Mouse (Mus musculus): ENCODE data around the gene Ruvbl2.
A peak's percentile ranks its signal among the peaks of the same experiment; 100 is the strongest.
"Not testable (repeated sequence)": the region's sequence is repeated elsewhere in the genome, so short reads cannot be mapped to it uniquely, and the experiment has no call there.

Gene Ruvbl2

DNA sequence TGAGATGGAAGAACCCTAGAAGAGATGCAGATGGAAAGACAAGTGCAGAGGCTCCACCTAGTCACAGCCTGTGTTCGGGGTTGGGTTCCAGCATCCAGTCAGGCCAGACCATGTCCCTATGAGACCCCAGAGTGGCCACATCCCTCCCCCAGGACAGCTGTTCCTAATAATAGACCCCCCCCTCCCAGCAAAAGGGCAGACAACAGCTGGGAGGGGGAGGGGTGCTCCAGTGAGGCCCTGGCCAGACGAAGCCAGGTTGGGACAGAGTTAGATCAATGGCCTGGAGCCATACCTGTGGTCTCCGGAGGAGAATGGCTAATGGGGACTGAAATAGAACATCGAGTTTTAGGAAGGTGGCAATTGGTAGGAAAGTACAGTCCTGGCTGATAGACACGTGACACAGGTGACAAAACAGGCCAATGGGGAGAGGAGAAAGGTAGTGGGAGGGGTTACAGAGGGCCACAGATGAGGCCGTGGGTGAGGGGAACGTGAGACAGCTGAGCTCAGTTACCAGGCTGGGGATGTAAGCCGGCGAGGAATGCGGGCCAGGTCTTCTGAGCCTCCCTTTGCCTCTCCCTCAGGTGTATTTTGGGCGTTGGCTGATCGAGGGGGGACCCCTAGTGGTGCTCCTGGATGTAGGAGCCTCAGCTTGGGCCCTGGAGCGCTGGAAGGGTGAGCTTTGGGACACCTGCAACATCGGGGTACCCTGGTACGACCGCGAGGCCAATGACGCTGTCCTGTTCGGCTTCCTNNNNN is at the start of gene Ruvbl2:
Gene Ruvbl2 (minus strand): TSS at position 576 of the 756 bp plus-strand sequence.
- no peak for ATAC-seq (ENCODE audit: insufficient number of reproducible peaks, low FRiP score, low TSS enrichment)

DNA sequence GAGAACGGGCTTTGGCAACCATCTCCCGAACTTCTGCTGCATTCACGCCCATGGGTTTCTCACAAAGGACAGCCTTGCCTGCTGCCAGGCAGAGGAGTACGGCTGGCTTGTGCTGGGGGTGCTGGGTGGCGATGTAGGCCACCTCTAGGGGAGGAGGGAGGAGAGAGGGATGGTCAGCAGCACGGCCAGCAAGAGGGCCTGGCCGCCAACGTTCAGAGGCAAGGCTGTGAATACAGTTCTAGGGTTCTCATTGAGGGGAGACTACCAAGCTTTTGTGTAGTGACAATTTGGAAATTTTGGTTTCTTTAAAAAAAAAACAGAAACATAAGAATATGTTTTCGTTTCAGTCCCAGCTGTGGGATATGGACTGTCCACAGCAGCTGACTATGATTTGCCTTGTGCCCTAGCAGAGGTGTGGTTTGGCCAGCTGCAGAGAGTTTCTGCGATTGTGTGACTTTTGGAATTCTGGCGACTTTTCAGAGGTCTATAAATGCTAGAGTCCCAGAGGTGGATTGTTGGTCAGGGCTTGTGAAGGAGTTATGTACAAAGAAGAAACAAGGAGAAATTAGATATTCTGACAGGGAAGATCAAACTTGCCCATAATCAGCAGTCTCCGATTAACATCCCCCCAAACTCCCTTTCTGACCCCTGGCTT is 49.0 kb upstream of the Ruvbl2 start, which contains the start of gene Gm45808:
Gene Gm45808 (minus strand): TSS at position 51 of the 655 bp plus-strand sequence.
- no peak for ATAC-seq (ENCODE audit: insufficient number of reproducible peaks, low FRiP score, low TSS enrichment)

DNA sequence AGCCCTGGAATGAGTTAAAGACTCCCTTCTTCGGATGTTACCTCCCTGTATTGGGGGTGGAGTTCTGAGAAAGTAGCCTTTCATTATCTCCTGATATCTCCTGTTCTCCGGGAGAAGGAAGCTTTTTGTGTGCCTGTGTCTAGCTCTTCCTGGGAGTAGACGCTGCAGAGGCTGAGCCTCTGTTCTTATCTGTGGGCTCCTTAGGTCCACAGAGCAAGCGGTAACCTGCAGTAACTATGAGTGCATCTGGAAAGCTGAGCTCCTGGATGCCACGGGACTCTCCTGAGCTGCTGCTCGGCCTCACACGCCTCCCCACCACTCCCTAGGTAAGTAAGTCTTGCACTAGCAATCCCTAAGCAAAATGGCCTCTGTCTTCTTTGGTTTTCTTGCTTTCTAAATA is 48.3 kb upstream of the Ruvbl2 start:
- ATAC-seq (ENCODE audit: insufficient number of reproducible peaks, low FRiP score, low TSS enrichment), result no peak

DNA sequence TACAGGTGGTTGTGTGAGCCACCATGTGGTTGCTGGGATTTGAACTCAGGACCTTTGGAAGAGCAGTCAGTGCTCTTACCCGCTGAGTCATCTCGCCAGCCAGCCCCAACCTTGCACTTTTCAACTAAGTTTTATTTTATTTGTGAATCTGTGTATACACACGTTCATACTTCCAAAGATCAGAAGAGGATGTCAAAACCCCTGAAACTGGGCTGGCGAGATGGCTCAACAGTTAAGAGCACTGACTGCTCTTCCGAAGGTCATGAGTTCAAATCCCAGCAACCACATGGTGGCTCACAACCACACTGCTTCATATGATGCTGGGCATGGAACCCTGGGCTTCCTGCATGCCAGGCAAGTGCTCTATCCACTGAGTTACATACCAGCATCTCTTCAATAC is 47.1 kb upstream of the Ruvbl2 start:
- ATAC-seq (ENCODE audit: insufficient number of reproducible peaks, low FRiP score, low TSS enrichment), result not testable (repeated sequence)

GRCm38 (mm10) chr7:45482166-45482565 is 44.3 kb upstream of the Ruvbl2 start:
- no peak for ATAC-seq (ENCODE audit: insufficient number of reproducible peaks, low FRiP score, low TSS enrichment)

GRCm38 (mm10) chr7:45481374-45481927 is 43.6 kb upstream of the Ruvbl2 start, which contains the start of gene Tulp2:
Tulp2 (plus strand) TSS chr7:45481877.
- no peak; the same call in 1 of the 2 replicates for ATAC-seq (ENCODE audit: insufficient number of reproducible peaks, low FRiP score, low TSS enrichment)

DNA sequence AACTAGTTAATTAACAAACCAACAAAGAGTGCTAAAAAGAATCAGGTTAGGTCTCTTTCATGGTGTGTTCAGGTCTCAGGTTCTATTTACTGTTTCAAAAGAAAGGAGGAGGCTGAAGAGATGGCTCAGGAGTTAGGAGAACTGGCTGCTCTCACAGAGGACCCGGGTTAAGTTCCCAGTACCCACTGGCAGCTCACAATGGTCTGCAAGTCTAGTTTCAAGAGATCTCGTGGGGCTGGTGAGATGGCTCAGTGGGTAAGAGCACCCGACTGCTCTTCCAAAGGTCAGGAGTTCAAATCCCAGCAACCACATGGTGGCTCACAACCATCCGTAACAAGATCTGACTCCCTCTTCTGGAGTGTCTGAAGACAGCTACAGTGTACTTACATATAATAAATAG is 42.4 kb upstream of the Ruvbl2 start:
- ATAC-seq (ENCODE audit: insufficient number of reproducible peaks, low FRiP score, low TSS enrichment), result not testable (repeated sequence)

GRCm38 (mm10) chr7:45478774-45479173 is 40.9 kb upstream of the Ruvbl2 start:
- ATAC-seq (ENCODE audit: insufficient number of reproducible peaks, low FRiP score, low TSS enrichment), result no peak

GRCm38 (mm10) chr7:45477003-45477402 is 39.1 kb upstream of the Ruvbl2 start:
- no peak; the same call in 1 of the 2 replicates for ATAC-seq (ENCODE audit: insufficient number of reproducible peaks, low FRiP score, low TSS enrichment)

DNA sequence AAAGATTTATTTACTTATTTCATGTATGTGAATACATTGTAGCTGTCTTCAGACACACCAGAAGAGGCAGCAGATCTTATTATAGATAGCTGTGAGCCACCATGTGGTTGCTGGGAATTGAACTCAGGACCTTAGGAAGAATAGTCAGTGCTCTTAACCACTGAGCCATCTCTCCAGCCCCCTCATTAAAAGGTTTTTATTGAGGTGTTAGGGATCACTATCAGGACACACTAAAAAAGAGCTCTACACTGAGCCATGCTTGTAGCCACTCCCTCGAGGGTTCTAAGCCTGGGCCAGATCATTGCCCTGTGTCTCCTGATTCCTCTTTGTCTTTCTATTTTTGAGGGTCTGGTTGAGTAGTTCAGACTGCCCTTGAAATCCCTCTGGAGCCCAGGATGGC is 38.6 kb upstream of the Ruvbl2 start:
- ATAC-seq (ENCODE audit: insufficient number of reproducible peaks, low FRiP score, low TSS enrichment), result no peak

DNA sequence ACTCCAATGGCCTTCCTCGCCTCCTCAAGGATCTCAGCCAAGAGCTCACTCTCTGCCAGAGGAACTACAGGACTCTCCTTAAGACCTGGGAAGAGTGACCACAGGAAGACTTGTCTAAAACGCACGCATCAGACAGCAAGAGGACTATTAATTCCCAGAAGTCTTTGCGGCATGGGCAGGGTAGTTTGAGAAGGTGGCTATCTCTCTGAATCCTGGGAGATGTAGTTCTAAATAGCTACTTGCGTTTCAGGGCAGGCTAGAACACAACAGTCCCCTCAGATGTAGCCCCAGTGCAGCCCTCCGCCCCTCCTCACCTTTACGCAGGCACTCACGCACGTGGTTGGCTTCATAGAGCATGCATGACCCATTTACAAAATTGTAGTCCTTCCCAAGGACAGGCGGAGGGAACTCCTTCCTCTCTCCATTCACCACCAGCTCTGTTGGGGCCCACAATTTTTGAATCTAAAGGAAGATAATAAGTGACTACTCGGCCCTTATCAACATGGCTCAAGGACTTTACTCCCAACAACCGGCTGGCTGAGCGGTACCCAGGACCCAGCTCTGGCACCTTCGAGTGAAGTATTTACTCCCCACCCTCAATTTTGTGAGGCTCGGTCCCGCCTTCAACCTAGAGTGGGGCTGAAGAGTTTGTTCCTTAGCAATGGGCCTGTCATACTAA is 37.5 kb upstream of the Ruvbl2 start:
- peak; percentile 56; the same call in 1 of the 2 replicates for ATAC-seq (ENCODE audit: insufficient number of reproducible peaks, low FRiP score, low TSS enrichment)

GRCm38 (mm10) chr7:45470869-45471268 is 33.0 kb upstream of the Ruvbl2 start:
- no peak for ATAC-seq (ENCODE audit: insufficient number of reproducible peaks, low FRiP score, low TSS enrichment)

DNA sequence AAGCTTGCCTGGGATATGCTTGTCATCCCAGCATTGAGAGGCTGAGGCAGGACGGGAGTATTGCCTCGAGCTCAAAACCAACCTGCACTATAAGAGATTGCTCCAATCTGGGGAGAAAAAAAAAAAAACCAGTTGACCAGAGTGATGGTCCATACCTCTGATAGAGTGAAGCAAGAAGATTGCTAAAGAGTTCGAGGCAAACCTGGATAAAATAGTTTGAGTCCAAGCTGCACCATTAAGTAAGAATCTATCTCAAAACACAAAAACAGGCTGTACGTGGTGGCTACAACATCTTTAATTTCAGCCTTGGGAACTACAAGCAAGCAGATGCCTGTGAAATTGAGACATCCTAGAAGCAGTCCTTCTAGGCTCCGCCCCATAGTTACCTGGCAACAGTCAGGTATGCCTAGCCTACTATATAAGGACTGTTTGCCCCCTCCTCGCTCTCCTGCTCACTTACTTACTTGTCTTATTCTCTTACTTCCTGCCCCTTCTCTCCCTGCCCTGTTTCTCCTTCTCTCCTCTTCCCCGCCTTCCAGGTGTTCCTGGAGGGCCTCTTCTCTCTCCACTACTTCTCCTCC is 29.3 kb upstream of the Ruvbl2 start:
- ATAC-seq (ENCODE audit: insufficient number of reproducible peaks, low FRiP score, low TSS enrichment), result 0 out of 2 replicates have a peak, but pooled peaks have one; percentile 45

GRCm38 (mm10) chr7:45466283-45467089 is 28.6 kb upstream of the Ruvbl2 start, which contains the start of gene Bax:
Bax (minus strand) TSS chr7:45466898.
- peak; percentile 59; the same call in 1 of the 2 replicates for ATAC-seq (ENCODE audit: insufficient number of reproducible peaks, low FRiP score, low TSS enrichment)

DNA sequence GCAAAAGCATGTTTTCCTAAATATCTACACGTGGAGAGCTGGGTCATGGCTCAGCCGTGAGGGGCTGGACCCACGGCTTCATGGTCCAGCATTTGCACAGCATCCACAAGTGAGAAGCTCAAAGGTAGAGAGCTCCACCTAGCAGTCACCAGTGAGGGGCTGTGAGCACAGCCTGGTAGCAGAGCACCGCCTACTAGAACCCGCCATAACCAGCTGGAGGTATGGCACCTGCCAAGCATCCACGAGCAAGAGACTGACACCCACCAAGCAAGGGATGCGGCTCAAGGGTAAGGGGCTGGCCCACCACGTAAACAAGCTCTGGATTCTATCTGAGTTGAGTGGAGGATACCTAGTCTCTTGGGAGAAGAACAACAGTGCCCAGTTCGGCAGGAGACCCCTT is 27.7 kb upstream of the Ruvbl2 start:
- no peak for ATAC-seq (ENCODE audit: insufficient number of reproducible peaks, low FRiP score, low TSS enrichment)

- no peak for ATAC-seq (ENCODE audit: insufficient number of reproducible peaks, low FRiP score, low TSS enrichment)
These were observed 27.2 kb upstream of the Ruvbl2 start for GRCm38 (mm10) chr7:45465112-45465511.

- no peak for ATAC-seq (ENCODE audit: insufficient number of reproducible peaks, low FRiP score, low TSS enrichment)
These were observed 26.3 kb upstream of the Ruvbl2 start for GRCm38 (mm10) chr7:45463987-45464778.

DNA sequence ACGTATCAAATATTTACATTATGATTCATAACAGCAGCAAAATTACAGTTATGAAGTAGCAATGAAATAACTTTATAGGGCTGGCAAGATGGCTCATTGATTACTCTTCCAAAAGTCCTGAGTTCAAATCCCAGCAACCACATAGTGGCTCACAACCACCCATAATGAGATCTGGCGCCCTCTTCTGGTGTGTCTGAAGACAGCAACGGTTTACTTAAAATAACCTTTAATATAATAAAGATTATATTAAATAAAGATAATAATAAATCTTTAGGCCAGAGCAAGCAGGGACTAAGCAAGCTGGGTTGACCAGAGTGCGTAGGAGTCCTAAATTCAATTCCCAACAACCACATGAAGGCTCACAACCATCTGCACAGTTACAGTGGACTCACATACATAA is 25.0 kb upstream of the Ruvbl2 start:
- ATAC-seq (ENCODE audit: insufficient number of reproducible peaks, low FRiP score, low TSS enrichment), result not testable (repeated sequence)

- ATAC-seq (ENCODE audit: insufficient number of reproducible peaks, low FRiP score, low TSS enrichment), result no peak
These were observed 24.4 kb upstream of the Ruvbl2 start for GRCm38 (mm10) chr7:45462325-45462724.

All from cerebellum, adult (tissue).